Mouse (Mus musculus): ENCODE data around the gene Ubald1.

- TF ChIP-seq CTCF (IDR thresholded peaks at IDR 0.05; ENCODE audit: insufficient read depth, low read depth, low read length) (no peak), POLR2A (IDR thresholded peaks at IDR 0.05; ENCODE audit: insufficient read depth, low read depth, low read length) (no peak)
Observed at GRCm38 (mm10) chr16:4827639-4828038, 52.5 kb downstream of the Ubald1 start.
